18 mouse cellular contexts compared by ENCODE assay signal in the genomic region with DNA sequence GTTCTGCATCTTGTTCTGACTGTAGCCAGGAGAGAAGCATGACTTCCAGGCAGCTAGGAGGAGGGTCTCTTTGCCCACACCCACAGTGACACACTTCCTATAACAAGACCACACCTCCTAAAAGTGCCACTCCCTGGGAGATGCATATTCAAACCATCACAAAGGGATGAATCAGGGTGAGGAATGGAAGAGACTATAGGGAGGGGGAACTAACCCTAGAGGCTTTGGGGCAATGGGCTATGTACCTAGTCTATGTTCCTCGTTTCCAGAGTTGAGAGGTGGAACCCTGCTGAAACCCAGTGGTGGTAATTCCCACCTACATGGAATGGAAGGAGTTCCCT. TPM values are rescaled to one million over a fixed set of nuclear protein-coding genes. Genes with fewer than 3 reads are reported as not detected.
"Had no signal": no experiment of that assay in that cellular context is flagged by ENCODE, and none has a peak within 500 bp of the region (broad histone marks: within the 10 kb centered on the region; RNA-seq: fewer than 3 reads in every experiment).

No protein-coding gene starts in this region.

- H3K27me3 ChIP-seq: liver, embryonic 13.5 days had no signal

- DNase-seq: layer of hippocampus, postnatal 36 days; liver, embryonic 13.5 days; lung, adult 2 months; lung, postnatal 14 days; lung, postnatal 4 days; midbrain, embryonic 14.5 days; thymus, adult 18-20 months; thymus, postnatal 36 days had no signal

- H3K27ac ChIP-seq: kidney, postnatal 0 days; left cerebral cortex, adult 2 months; liver, embryonic 13.5 days; stomach, postnatal 0 days had no signal

- H3K36me3 ChIP-seq: liver, embryonic 13.5 days had no signal

- H3K4me3 ChIP-seq: left cerebral cortex, adult 2 months; liver, embryonic 13.5 days had no signal

RNA-seq across cellular contexts. Expression of a gene that starts 8.6 kb away (rescaled TPM):
- total RNA-seq: layer of hippocampus, adult 8-10 months; layer of hippocampus, postnatal 10 days; left cerebral cortex, adult 2 months; left cerebral cortex, postnatal 36 days; megakaryocyte progenitor cell, adult 5-6 weeks; megakaryocyte-erythroid progenitor cell, adult 5-6 weeks; midbrain, postnatal 0 days had no signal
- polyA plus RNA-seq: midbrain, embryonic 14.5 days; neural tube, embryonic 14.5 days had no signal
